Mouse (Mus musculus): ENCODE results near the gene Fam83e.

Fam83e gene

DNA sequence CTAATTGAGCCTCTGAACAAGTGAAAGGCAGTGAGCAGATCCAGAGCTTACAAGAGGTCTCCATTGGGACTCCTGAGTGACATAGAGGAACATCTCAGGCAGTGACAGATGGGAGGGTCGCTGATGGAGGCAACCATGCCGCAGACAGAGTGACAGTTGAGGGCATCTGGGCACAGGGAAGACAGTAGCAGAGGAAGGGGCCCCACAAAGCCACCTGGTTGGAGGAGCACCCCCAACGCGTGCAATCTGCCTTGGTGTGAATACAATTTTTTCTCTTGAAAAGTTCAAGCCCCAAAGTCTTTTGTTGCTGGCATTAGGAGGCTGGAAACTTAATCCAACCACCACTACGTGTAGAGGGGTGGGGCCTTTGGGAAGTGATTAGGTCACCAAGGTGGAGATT, 39.1 kb downstream of the Fam83e start:
- ChIA-PET POLR2A (interaction anchor here in 3 of 4 experiments (0.5 to 4.1 kb wide), 11 partner anchors 11 to 136 kb away, joined by 3 to 17 read pairs (median 4); partner anchors contain the start of genes Cyth2 (in 1 of the 3), Kdelr1 (in 1 of the 3), Sphk2 (in 1 of the 3) and Syngr4 (in 1 of the 3)), CTCF (interaction anchor here in 2 of 4 experiments (1.0 to 3.2 kb wide), 6 partner anchors 21 to 242 kb away, joined by 3 to 11 read pairs (median 5); partner anchors contain the start of gene Lmtk3 (in 1 of the 2))

- CTCF ChIA-PET = interaction anchor here (0.6 to 1.3 kb wide), 4 partner anchors 19 to 84 kb away, joined by 3 to 4 read pairs (median 4); no protein-coding TSS in a partner anchor
- POLR2A ChIA-PET = interaction anchor here (0.6 to 1.1 kb wide), 5 partner anchors 8 to 35 kb away, joined by 3 to 4 read pairs (median 3); no protein-coding TSS in a partner anchor
These were observed 45.0 kb downstream of the Fam83e start for GRCm38 (mm10) chr7:45765995-45766394.

DNA sequence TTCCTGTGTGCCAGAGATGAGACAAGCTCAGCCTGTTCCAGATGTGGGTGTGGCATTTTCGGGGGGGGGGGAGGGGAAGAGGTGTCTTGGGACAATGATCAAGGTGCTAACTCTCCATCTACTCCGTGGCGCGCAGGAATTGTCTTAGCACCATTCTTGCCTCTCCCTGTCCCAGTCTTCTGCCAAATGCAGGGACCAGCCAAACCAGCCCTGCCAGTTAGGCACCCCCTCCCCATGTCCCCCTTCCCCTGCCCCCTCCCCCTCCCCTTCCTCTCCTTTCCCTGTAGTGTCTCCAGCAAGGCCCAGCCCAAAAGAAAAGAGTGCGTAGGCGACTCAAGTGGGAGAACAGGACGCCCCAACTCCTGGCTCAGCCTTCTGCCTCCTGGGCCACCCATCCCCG, 45.8 kb downstream of the Fam83e start:
- POLR2A ChIA-PET = interaction anchor here in 3 of 4 experiments (0.6 to 0.9 kb wide), 5 partner anchors 9 to 19 kb away, joined by 3 to 4 read pairs (median 3); no protein-coding TSS in a partner anchor
- CTCF ChIA-PET = interaction anchor here in 3 of 4 experiments (0.6 to 1.3 kb wide), 7 partner anchors 17 to 89 kb away, joined by 3 to 8 read pairs (median 4); no protein-coding TSS in a partner anchor

DNA sequence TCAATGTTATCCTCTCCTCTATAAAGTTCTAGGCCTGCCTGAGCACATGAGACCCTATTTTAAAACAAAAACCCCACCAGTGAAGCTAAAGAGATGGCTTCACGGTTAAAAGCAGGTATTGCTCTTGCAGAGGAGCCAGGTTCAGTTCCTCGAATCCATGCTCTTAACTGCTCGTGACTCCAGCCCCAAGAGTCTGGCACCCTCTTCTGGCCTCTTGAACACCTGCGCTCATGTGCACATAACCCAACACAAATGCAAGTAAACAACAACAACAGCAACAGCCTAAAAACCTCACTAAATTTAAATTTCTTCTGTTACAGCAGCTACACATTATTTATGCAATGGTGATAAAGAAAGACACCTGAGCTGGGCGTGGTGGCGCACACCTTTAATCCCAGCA, 46.5 kb downstream of the Fam83e start:
- CTCF ChIA-PET = interaction anchor here in 3 of 4 experiments (0.6 to 1.3 kb wide), 6 partner anchors 18 to 89 kb away, joined by 3 to 8 read pairs (median 4); no protein-coding TSS in a partner anchor
- POLR2A ChIA-PET = interaction anchor here in 2 of 4 experiments (0.8 to 0.9 kb wide), 2 partner anchors 9 to 15 kb away, joined by 3 read pairs; no protein-coding TSS in a partner anchor

- ChIA-PET CTCF (interaction anchor here in 3 of 4 experiments (0.7 to 1.8 kb wide), 4 partner anchors 28 to 31 kb away, joined by 3 to 5 read pairs (median 4); no protein-coding TSS in a partner anchor), POLR2A (interaction anchor here in 2 of 4 experiments (1.0 to 3.7 kb wide), 10 partner anchors 11 to 50 kb away, joined by 3 to 17 read pairs (median 4); partner anchors contain the start of genes Cyth2 (in 1 of the 2) and Fam83e (in 1 of the 2))
These were observed 49.5 kb downstream of the Fam83e start for GRCm38 (mm10) chr7:45770427-45771082.

DNA sequence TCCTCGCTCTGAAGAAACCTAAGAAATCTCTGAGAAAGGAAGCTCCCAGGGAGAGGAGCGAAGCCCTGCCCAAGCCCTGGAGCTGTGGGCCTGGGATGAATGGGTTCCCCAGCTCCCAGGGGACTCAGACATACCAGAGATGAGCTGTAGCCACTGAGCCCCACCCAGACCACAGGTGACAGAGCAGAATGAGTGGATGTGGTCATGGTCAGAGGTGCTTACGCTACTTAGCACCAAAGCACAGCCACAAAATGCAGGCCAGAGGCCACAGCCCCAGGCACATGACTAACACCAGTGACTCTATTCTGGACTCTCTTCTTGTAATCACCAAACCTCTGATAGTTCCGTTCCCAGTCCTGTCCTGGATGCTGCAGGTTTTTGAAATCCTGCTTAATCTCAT, 50.1 kb downstream of the Fam83e start:
- ChIA-PET POLR2A (interaction anchor here in 2 of 4 experiments (0.6 to 3.7 kb wide), 7 partner anchors 12 to 53 kb away, joined by 3 to 17 read pairs (median 3); partner anchors contain the start of genes Cyth2 (in 1 of the 2), Fam83e (in 1 of the 2) and Sphk2 (in 1 of the 2)), CTCF (interaction anchor here in 1 of 4 experiments (0.7 kb wide), 1 partner anchor 30 kb away, joined by 3 read pairs; no protein-coding TSS in a partner anchor)

DNA sequence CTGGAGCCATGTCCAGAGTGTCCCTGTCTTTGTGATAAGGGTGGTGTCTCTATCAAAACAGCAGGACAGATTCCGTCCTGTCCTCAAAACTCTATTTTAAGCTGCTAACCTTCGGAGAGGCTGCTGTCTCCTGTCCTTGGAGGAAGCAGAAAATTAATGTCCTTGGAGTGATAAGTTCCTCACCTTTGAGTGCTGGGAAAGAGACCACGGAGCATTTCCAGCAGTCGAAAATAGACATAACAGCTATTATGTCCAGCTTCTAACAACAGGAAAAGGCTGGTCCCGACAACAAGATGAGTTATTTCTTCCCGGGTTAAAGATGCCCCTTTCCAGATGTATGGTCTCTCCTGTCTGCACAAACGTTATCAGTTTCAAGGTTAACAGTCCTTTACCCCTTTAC, 54.2 kb downstream of the Fam83e start:
- ChIA-PET CTCF (interaction anchor here in 2 of 4 experiments (0.7 to 2.8 kb wide), 3 partner anchors 20 to 244 kb away, joined by 3 to 13 read pairs (median 4); no protein-coding TSS in a partner anchor), POLR2A (interaction anchor here in 2 of 4 experiments (0.8 to 1.1 kb wide), 3 partner anchors 8 to 54 kb away, joined by 3 to 4 read pairs (median 4); partner anchors contain the start of genes Fam83e (in 1 of the 2) and Lmtk3 (in 1 of the 2))
